Mouse (Mus musculus): Measurements from ENCODE around the gene Zfp398.
"Not testable (repeated sequence)": the region's sequence is repeated elsewhere in the genome, so short reads cannot be mapped to it uniquely, and the experiment has no call there.

Gene Zfp398

DNA sequence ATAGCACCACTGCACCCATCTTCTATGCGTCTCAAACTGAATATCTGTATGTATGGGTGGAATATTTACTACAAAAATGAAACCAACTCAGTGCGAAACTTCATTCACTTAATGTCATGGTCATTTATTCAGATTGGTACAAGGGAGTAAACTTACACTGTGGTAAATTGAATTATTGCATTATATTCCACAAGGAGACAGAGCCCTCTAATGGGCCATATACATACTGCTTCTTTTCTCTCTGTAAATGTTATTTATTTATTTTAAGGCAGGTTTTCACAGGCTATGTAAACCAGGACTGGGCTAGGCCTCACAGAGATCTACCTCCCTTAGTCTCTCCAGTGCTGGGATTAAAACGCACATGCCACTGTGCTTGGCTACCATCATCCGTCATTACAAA, 8.0 kb upstream of the Zfp398 start:
- DNase-seq (ENCODE audit: low read depth) = peak; percentile 32

DNA sequence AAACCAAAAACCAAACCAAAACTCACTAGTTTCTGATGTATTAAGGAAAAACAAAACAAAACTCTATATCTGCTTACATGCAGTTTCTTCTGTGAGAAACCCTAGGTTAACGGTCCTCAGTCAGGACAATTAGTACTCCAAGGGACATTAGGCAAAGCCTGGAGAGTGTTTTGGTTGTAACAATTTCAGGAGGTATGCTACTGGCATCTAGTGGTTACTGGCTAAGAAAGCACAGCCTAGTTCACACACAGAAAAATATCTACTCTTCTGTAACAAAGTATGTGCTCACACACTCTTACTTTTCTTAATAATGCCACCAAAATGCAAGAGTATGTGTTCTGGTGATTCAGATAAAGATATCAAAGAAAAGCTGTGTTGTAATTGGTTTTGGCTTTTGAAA, 6.5 kb upstream of the Zfp398 start:
- DNase-seq (ENCODE audit: low read depth) = peak; percentile 72

GRCm38 (mm10) chr6:47830104-47831078, 5.1 kb upstream of the Zfp398 start, which contains the start of gene Zfp786:
Gene Zfp786 (minus strand): TSS chr6:47830867.
- peak; percentile 95 for DNase-seq (ENCODE audit: low read depth)

DNA sequence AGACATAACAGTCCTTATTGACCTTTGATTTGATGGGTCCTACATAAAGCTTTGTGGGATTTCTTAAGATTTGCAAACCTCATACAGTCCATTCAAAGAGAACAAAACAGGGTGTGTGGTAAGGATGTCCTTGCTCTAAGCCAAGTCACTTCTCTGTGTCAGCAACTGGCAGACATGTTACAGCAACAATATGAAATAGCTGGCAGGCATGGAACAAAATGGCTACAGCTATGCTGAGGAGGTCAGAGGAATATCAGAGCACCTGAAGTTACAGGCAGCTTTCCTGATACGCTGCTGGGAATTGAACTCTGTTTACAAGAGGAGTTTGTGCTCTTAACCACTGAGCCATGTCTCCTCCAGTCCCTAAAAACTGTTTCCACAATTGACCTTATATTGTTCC, 3.2 kb upstream of the Zfp398 start:
- DNase-seq (ENCODE audit: low read depth) = no peak

DNA sequence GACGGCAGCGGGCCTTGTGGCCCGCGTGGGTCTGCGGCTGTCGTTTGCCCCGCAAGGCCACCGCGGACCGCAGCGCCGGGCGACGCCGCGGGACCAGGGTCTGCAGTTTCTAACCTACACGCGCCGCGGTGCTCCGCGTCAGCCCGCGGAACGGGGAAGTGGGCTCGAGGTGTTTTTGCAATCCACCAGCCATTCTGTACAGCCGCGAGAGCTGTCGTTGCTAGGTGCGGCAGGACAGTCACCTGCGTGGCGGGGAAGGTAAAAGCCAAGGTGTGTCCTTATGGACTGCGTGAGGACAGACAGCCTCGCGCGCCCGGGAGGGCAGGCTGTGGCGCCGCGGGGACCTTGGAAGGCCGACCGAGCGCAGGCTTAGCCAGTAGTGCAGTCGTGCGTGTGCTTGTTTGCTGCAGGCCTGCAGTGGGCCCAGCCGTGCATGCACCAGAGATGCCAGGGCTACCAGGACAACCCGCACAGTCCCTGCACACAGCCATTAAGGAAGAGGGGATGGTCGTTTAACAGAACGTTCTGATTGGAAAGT, 592 bp downstream of the Zfp398 start:
- DNase-seq (ENCODE audit: low read depth) = peak; percentile 67

GRCm38 (mm10) chr6:47837630-47838029, 2.2 kb downstream of the Zfp398 start:
- no peak for DNase-seq (ENCODE audit: low read depth)

- DNase-seq (ENCODE audit: low read depth) = no peak
These were observed 5.6 kb downstream of the Zfp398 start for GRCm38 (mm10) chr6:47841077-47841476.

DNA sequence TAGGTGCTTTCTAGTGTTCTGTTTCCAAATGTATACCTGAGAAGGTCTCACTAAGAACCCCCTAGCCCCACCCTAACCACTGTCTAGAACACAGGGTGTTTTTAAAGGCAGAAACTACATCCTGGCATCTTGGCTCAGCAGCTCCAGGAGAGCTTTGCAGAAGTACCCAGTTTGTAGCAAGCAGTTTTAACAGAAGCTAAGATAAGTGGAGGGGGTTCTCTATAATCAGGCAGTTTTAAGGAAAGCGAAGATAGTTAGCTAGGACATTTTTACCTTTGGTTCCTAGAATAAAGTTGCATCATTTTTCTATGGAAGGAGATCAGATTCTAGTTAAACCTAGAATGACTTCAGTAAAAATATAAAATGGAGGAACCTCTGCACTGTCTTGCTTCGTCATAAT, 6.4 kb downstream of the Zfp398 start:
- DNase-seq (ENCODE audit: low read depth) = no peak

- DNase-seq (ENCODE audit: low read depth) = no peak
These were observed 6.9 kb downstream of the Zfp398 start for GRCm38 (mm10) chr6:47842337-47842736.

DNA sequence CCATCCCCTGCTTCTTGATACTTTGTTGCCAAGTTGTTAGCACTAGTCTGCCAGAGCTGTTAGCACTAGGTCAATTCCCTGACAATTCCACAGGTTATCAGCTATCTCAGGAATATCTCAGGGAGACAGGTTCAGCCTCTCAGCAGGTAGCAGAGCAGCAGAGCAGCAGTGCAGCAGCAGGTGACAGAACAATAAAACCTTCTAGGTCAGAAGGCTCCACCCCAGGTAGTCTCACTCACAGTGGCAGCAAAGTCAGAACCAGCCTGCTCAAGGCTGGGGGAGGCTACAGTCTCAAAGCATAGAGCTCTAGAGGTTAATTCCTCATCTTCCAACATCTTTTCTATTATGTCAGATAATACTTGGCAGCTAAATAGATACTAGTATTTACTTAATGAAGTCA, 10.3 kb downstream of the Zfp398 start:
- DNase-seq (ENCODE audit: low read depth) = no peak

- no peak for DNase-seq (ENCODE audit: low read depth)
These were observed 21.8 kb downstream of the Zfp398 start for GRCm38 (mm10) chr6:47857241-47857640.

DNA sequence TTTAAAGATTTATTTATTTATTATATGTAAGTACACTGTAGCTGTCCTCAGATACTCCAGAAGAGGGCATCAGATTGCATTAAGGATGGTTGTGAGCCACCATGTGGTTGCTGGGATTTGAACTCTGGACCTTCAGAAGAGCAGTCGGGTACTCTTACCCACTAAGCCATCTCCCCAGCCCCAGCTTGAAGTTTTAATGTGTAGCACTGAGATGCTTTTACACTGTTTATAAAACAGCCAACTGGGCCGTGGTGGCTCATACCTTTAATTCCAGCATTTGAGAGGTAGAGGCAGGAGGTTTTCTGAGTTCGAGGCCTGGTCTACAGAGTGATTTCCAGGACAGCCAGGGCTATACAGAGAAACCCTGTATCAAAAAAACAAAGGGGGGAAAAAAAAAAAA, 22.3 kb downstream of the Zfp398 start:
- DNase-seq (ENCODE audit: low read depth) = not testable (repeated sequence)

GRCm38 (mm10) chr6:47872266-47872665, 36.8 kb downstream of the Zfp398 start:
- DNase-seq (ENCODE audit: low read depth) = no peak

DNA sequence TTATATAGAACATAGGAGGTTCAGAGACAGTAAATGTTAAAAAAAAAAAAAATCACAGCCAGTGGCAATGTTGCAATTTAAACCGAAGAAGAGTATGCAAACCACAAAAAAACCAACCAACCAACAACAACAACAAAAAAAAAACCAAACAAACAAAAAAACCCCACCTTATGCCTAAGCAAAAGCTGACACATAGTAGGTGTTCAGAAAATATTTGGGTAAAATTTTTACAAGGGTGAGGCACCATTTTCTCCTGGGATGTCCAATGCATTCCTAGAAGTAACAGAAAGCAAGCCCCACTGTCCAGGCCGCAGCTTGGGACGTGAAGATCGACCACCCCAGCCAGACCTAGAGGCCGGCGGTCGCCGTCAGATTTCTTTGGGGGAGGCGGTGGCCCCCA, 41.6 kb downstream of the Zfp398 start, which contains the start of gene Zfp282:
TSS of gene Zfp282 (plus strand) at position 147 of the 400 bp plus-strand sequence.
- DNase-seq (ENCODE audit: low read depth) = no peak

GRCm38 (mm10) chr6:47877461-47878132, 42.1 kb downstream of the Zfp398 start:
- peak; percentile 96 for DNase-seq (ENCODE audit: low read depth)

GRCm38 (mm10) chr6:47878133-47878514, 42.7 kb downstream of the Zfp398 start:
- DNase-seq (ENCODE audit: low read depth) = no peak

GRCm38 (mm10) chr6:47878593-47878992, 43.1 kb downstream of the Zfp398 start:
- peak; percentile 31 for DNase-seq (ENCODE audit: low read depth)

GRCm38 (mm10) chr6:47879049-47879716, 43.7 kb downstream of the Zfp398 start:
- peak; percentile 8 for DNase-seq (ENCODE audit: low read depth)

- no peak for DNase-seq (ENCODE audit: low read depth)
These were observed 44.7 kb downstream of the Zfp398 start for GRCm38 (mm10) chr6:47880166-47880565.

GRCm38 (mm10) chr6:47888812-47889383, 53.4 kb downstream of the Zfp398 start:
- no peak for DNase-seq (ENCODE audit: low read depth)

DNA sequence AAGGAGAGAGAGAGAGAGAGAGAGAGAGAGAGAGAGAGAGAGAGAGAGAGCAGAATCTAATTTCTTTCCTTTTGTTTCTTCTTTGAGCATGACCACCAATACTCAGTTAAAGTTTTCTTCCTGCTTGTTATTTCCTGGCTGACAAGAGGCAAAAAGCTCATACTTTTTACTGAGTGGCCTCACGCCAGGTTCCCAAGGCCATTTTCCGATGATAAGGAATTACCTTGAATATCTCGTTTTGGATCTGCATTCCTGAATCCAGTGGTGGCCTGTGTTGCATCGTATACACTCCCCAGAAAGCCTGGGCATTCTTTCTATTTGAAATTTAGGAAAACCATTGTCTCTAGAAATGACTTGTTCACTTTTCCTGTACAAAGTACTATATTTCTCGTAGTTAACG, 64.0 kb downstream of the Zfp398 start:
- no peak for DNase-seq (ENCODE audit: low read depth)

- DNase-seq (ENCODE audit: low read depth) = peak; percentile 29
These were observed 68.1 kb downstream of the Zfp398 start for GRCm38 (mm10) chr6:47903587-47903986.
